Mouse (Mus musculus) cerebellum, adult 11 months (tissue): ENCODE results near the gene Elmo3.

Source experiments
- DNase-seq: peaks from one replicate; pipeline ENCODE4 v3.0.0; 2022

Elmo3 gene

GRCm38 (mm10) chr8:105305211-105306145, at the start of gene Elmo3:
Elmo3 (plus strand) TSS chr8:105305601.
- peak; percentile 79 for DNase-seq

- no peak for DNase-seq
These were observed 47.9 kb upstream of the Elmo3 start for GRCm38 (mm10) chr8:105257318-105258114.

GRCm38 (mm10) chr8:105258911-105259720, 46.3 kb upstream of the Elmo3 start:
- no peak for DNase-seq

- DNase-seq = peak; percentile 68
These were observed 45.6 kb upstream of the Elmo3 start for GRCm38 (mm10) chr8:105259721-105260320.

GRCm38 (mm10) chr8:105260371-105261099, 44.9 kb upstream of the Elmo3 start:
- no peak for DNase-seq

GRCm38 (mm10) chr8:105261326-105261980, 43.9 kb upstream of the Elmo3 start:
- DNase-seq = no peak

- DNase-seq = no peak
These were observed 42.0 kb upstream of the Elmo3 start for GRCm38 (mm10) chr8:105263244-105263912.

GRCm38 (mm10) chr8:105264024-105264982, 41.1 kb upstream of the Elmo3 start, which contains the start of the genes Tradd and Fbxl8:
Tradd (minus strand) TSS chr8:105264609.
Fbxl8 (plus strand) TSS chr8:105264648.
- peak; percentile 50 for DNase-seq

GRCm38 (mm10) chr8:105265128-105265527, 40.3 kb upstream of the Elmo3 start:
- DNase-seq = no peak

GRCm38 (mm10) chr8:105266775-105267174, 38.6 kb upstream of the Elmo3 start:
- DNase-seq = no peak

GRCm38 (mm10) chr8:105268342-105269074, 36.9 kb upstream of the Elmo3 start:
- peak; percentile 68 for DNase-seq

- DNase-seq = no peak
These were observed 36.3 kb upstream of the Elmo3 start for GRCm38 (mm10) chr8:105269075-105269458.

- DNase-seq = peak; percentile 59
These were observed 35.9 kb upstream of the Elmo3 start, which contains the start of gene Hsf4 for GRCm38 (mm10) chr8:105269461-105269947. Hsf4 (plus strand) TSS chr8:105269801.

GRCm38 (mm10) chr8:105270101-105270915, 35.1 kb upstream of the Elmo3 start:
- no peak for DNase-seq

GRCm38 (mm10) chr8:105270916-105271186, 34.5 kb upstream of the Elmo3 start:
- DNase-seq = no peak

GRCm38 (mm10) chr8:105275387-105275786, 30.0 kb upstream of the Elmo3 start:
- no peak for DNase-seq

- DNase-seq = no peak
These were observed 29.6 kb upstream of the Elmo3 start, which contains the start of gene Nol3 for GRCm38 (mm10) chr8:105275840-105276239. Nol3 (plus strand) TSS chr8:105276140.
